Mouse (Mus musculus) heart, postnatal 4 days (tissue): Measurements from ENCODE around the gene Fbrs. TPM values are rescaled to one million over a fixed set of nuclear protein-coding genes. Genes with fewer than 3 reads are reported as not detected.
A peak's percentile ranks its signal among the peaks of the same experiment; 100 is the strongest.
"Not testable (repeated sequence)": the region's sequence is repeated elsewhere in the genome, so short reads cannot be mapped to it uniquely, and the experiment has no call there.

Source experiments
- DNase-seq: peaks from one replicate; pipeline ENCODE4 v3.0.0; 2021
- total RNA-seq, 2 experiments: library from RNA; stranded (reverse); gene quantifications; 2 replicates each; pipeline ENCODE4 v1.2.3; 2021

Gene Fbrs
- total RNA-seq, 2 experiments from 2014 or later: 37.4 to 38.0 TPM

DNA sequence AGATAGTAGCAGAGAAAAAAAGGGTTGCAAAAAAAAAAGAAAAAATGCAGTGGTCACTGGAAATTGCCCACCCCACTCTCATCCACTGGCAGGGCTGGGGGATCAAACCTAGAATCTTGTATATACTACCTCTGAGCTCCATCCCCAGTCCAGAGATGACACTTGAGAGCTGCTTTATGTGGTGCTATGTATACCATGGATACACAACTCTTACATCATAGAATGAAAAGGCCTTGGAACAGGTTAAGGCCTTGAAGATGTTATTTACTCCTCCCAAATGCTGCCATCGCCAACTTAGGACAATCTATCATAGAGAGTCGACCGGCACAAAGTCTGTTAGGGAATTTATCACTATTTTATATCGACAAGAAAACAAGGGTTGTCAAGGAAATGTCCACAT, 2.1 kb upstream of the Fbrs start:
- DNase-seq: no peak

DNA sequence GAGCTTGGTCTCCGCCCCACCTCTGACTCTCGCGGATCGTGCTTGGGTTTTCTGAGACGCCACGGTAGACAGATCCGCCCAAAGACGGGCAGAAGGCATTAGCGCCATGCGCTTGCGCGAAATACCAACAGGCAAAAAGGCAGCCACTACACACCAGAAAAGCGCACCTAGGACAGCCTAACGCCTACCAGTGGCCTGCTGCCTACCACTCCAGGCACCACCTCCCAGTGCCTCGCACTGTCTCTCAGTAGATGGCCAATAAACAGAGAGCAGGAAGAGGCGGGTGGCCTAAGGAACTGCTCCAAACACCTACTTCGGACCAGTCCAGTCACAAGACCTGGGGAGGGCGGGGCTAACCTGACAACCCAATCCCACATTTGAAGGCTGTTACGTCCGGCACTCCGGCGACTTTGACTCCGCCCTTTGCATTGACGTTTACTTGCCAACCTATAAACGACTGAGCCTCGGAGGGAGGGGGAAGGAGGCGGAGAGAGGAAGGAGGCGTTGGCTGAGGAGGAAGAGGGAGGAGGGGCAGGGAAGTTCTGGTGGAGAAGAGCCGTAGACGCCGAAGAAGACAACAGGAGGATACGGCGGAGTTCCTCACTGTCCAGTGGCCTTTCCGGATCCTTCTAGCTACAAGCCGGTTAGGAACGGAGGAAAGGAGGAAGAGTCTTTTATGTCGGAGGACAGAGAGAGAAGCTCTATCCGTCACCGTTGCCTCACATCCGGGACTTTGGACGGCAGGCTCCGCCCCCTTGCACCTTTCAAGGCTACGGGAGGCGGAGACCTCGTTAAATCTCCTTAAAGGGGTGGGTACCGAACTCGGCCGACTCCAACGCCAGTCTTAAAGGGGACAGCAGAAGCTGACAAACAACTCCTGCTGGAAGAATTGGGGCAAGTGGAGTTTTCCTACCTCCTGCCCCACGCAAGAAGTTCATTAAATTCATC, 1.0 kb upstream of the Fbrs start:
- peak; percentile 99 for DNase-seq

- peak; percentile 39 for DNase-seq
These were observed 573 bp downstream of the Fbrs start for GRCm38 (mm10) chr7:127479318-127480225.

DNA sequence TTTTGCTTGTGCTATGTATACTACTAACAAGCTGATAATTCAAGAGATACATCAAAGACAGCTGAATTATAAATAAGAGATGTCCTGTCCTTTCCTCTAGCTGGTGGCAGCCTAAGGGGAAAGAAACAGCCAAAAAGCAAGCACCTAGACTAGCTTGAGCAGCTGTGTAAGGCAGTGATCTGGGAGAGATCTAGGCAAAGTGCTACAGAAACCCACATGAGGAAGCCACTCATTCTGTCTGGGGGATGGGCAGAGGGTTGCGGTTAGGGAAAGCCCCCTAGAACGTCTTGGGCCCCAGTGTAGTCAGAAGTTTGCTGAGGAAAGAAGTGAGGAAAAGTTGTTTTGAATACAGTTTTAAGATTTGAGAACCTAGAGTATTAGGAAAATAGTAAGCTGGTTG, 1.3 kb downstream of the Fbrs start:
- no peak for DNase-seq

GRCm38 (mm10) chr7:127485416-127485815, 6.4 kb downstream of the Fbrs start:
- no peak for DNase-seq

- DNase-seq: not testable (repeated sequence)
These were observed 9.4 kb downstream of the Fbrs start for GRCm38 (mm10) chr7:127488364-127488763.

DNA sequence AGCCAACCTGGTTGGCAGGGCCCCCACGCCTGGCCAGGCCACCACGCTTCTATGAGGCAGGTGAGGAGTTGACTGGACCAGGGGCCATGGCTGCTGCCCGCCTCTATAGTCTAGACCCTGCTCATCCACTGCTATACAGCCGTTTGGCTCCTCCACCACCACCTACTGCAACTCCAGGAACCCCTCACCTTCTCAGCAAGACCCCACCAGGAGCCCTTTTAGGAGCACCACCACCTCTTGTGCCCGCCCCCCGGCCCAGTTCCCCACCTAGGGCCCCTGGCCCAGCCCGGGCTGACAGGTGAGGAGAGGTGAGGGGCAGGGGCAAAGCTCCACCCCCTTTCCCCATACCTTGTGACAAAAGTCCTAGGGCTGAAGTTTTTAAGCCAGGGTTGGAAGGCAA, 11.0 kb downstream of the Fbrs start:
- no peak for DNase-seq

DNA sequence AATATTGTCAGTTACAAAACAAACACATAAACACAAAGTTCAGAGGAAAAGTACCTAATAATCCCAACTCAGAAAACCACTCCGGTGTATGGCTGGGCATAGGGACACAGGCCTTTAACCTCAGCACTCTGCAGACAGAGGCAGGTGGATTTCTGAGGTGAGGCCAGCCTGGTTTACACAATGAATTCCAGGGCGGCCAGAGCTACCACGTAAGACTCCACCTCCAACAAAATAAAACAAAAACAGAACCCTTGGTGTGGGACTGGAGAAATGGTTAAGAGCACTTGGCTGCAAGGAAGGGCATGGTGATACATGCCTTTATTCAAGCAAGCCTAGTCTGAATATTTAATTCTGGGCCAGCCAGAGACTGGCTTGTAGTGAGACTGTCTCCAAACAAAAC, 12.8 kb downstream of the Fbrs start:
- no peak for DNase-seq

- DNase-seq: no peak
These were observed 15.6 kb downstream of the Fbrs start for GRCm38 (mm10) chr7:127494648-127495047.

DNA sequence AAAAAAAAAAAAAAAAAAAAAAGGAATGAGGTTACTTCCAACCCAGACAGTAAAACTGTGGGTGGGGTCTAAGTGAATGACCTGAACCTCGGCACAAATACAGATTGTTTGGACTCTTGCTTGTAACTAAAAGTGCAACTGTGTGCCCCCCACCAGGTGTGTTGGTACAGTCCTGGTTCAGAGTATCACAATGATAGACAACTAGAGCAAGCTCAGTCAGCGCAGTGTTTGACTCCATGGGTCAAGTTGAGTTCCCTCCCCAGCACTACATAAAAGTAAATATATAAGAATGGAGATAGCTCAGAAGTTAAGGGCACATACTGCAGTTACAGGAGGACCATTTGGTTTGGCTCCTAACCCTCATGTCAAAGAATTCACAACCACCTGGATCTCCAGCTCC, 18.4 kb downstream of the Fbrs start:
- DNase-seq: no peak

- peak; percentile 63 for DNase-seq
These were observed 19.4 kb downstream of the Fbrs start for GRCm38 (mm10) chr7:127498407-127498806.

- no peak for DNase-seq
These were observed 29.3 kb downstream of the Fbrs start for GRCm38 (mm10) chr7:127508291-127508690.

DNA sequence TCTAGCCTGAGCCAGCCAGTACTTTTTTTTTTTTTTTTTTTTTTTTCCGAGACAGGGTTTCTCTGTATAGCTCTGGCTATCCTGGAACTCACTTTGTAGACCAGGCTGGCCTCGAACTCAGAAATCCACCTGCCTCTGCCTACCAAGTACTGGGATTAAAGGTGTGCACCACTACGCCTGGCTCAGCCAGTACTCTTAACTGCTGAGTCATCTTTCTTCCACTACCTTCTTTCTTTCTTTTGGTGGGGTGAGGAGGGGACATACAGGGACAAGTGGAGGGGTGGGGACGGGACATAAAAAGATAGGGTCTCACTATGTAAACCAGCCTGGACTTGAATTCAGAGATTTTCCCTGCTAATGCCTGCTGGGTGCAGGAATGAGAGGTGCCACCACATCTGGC, 30.8 kb downstream of the Fbrs start:
- DNase-seq: not testable (repeated sequence)

DNA sequence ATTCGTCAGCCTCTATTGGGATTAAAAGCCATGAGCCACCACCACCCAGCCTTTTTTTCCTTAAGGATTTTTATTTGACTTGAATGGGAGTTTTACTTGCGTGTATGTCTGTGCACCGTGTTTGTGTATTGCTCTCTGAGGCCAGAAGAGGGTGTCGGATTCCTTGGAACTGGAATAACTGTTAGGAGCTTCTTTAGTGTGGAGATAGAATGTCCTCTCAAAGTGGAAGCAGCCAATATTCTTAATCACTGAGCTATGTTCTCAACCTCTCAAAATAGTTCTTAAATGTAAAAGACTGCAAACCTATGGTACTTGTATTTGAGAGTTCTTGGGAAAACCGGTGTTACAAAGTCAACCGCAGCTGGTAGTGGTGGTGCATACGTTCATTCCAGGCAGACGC, 32.2 kb downstream of the Fbrs start:
- no peak for DNase-seq

GRCm38 (mm10) chr7:127511808-127512230, 32.8 kb downstream of the Fbrs start, which contains the start of gene Srcap:
Gene Srcap, plus strand, starts transcription at chr7:127511983.
- DNase-seq: peak; percentile 96

GRCm38 (mm10) chr7:127512231-127513015, 33.4 kb downstream of the Fbrs start:
- DNase-seq: peak; percentile 94

DNA sequence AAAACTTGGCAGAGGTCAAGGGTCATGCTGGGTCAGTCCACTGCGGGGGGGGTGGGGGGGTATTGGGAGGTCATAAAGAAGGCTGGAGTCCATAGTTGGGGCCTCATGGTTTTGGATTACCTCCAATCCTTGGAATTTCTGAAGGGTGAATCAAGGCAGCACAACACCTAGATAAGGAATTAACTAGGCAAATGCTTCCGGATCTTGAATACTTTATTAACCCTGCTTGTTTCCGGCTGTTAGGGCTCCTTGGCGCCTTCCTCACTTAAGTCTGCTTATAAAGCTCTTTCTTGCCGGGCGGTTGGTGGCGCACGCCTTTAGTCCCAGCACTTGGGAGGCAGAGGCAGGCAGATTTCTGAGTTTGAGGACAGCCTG, 34.0 kb downstream of the Fbrs start:
- DNase-seq: peak; percentile 31

DNA sequence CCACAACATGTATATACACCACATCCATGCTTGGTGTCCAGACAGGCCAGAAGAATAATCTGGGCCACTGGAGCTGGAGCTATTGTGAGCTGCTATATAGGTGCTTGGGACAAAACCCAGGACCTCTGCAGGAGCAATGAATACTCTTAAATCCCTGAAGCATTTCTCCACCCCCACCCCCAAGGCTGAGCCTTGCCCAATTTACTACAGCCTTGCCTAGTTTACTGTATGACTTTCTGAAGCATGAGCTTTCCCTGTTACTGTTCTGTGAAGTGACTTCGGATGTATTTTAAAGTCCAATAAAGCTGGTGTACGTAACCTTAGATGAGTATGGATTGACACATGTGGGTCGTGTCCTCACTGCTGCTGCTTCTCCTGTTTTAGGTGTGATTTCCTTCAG, 34.8 kb downstream of the Fbrs start:
- DNase-seq: no peak

DNA sequence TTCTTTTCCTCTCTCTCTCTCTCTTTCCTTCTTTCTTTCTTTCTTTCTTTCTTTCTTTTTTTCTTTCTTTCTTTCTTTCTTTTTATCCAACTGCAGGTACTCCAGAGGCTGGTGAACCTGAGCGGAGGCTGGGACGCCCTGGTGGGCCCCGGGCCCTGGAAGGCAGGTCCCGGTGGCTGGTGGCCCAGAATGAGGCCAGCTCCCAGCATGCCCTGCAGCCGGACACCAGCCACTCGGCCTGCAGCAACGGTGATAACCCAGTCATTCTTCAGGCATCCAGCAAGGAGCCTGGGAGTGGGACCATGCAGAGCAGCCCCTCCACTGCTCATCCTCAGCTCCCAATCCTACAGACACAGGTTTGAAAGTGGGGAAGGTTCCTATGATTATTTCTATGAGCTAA, 36.8 kb downstream of the Fbrs start:
- peak; percentile 24 for DNase-seq

DNA sequence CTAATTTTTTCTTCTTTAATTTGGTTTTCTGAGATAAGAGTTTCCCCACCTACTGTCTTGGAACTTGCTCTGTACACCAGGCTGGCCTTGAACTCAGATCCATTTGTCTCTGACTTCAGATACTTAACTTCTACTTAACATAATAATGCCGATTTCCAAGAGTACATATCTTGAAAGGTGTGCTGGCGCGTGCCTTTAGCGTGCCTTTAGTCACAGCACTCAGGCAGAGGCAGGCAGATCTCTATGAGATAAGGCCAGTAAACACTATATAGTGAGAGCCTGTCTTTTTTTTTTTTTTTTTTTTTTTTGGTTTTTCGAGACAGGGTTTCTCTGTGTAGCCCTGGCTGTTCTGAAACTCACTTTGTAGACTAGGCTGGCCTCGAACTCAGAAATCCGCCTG, 37.3 kb downstream of the Fbrs start:
- DNase-seq: no peak

GRCm38 (mm10) chr7:127519284-127519683, 40.3 kb downstream of the Fbrs start, which contains the start of gene Gm42715:
Gene Gm42715, plus strand, starts transcription at chr7:127519584.
- DNase-seq: no peak
